Mouse (Mus musculus): ENCODE measurements around the gene Smtnl1. TPM values are rescaled to one million over a fixed set of nuclear protein-coding genes. Genes with fewer than 3 reads are reported as not detected.
"Not testable (repeated sequence)": the region's sequence is repeated elsewhere in the genome, so short reads cannot be mapped to it uniquely, and the experiment has no call there.

Smtnl1 gene
- total RNA-seq, 2 experiments from 2014 or later: not detected

- DNase-seq: no peak
Measured at GRCm38 (mm10) chr2:84837817-84838592, 15.6 kb upstream of the Smtnl1 start.

- no peak for DNase-seq
Measured at GRCm38 (mm10) chr2:84837107-84837506, 14.7 kb upstream of the Smtnl1 start.

GRCm38 (mm10) chr2:84831666-84832391, 9.4 kb upstream of the Smtnl1 start:
- peak; percentile 78 to 85 for DNase-seq

- DNase-seq: no peak
Measured at GRCm38 (mm10) chr2:84827283-84827920, 5.0 kb upstream of the Smtnl1 start.

GRCm38 (mm10) chr2:84826488-84827282, 4.2 kb upstream of the Smtnl1 start, which contains the start of gene Timm10:
Gene Timm10 (plus strand): TSS chr2:84826997.
- DNase-seq: peak; percentile 84 to 90

- no peak for DNase-seq
Measured at GRCm38 (mm10) chr2:84823237-84823636, 785 bp upstream of the Smtnl1 start.

GRCm38 (mm10) chr2:84819861-84820260, 2.6 kb downstream of the Smtnl1 start:
- DNase-seq: no peak

- no peak for DNase-seq
Measured at GRCm38 (mm10) chr2:84812676-84813075, 9.8 kb downstream of the Smtnl1 start.

GRCm38 (mm10) chr2:84811880-84812279, 10.6 kb downstream of the Smtnl1 start:
- DNase-seq: no peak

GRCm38 (mm10) chr2:84810886-84811577, 11.4 kb downstream of the Smtnl1 start:
- DNase-seq: peak; percentile 76 to 77

GRCm38 (mm10) chr2:84810526-84810885, 11.9 kb downstream of the Smtnl1 start:
- no peak for DNase-seq

- no peak for DNase-seq
Measured at GRCm38 (mm10) chr2:84809330-84809729, 13.1 kb downstream of the Smtnl1 start.

GRCm38 (mm10) chr2:84806546-84806945, 15.9 kb downstream of the Smtnl1 start:
- no peak for DNase-seq

GRCm38 (mm10) chr2:84803963-84804362, 18.5 kb downstream of the Smtnl1 start:
- no peak for DNase-seq

GRCm38 (mm10) chr2:84801223-84801622, 21.2 kb downstream of the Smtnl1 start:
- DNase-seq: not testable (repeated sequence)

- no peak for DNase-seq
Measured at GRCm38 (mm10) chr2:84800304-84800703, 22.1 kb downstream of the Smtnl1 start.

GRCm38 (mm10) chr2:84799041-84799561, 23.4 kb downstream of the Smtnl1 start:
- peak; percentile 31 to 39 for DNase-seq

GRCm38 (mm10) chr2:84798493-84798921, 23.9 kb downstream of the Smtnl1 start, which contains the start of gene Ube2l6:
Gene Ube2l6 (plus strand): TSS chr2:84798828.
- peak; percentile 42 to 59 for DNase-seq

- DNase-seq: peak; percentile 79 to 81
Measured at GRCm38 (mm10) chr2:84797833-84798492, 24.5 kb downstream of the Smtnl1 start.

GRCm38 (mm10) chr2:84793871-84794270, 28.6 kb downstream of the Smtnl1 start:
- DNase-seq: no peak

- DNase-seq: no peak
Measured at GRCm38 (mm10) chr2:84793154-84793553, 29.3 kb downstream of the Smtnl1 start.

All from layer of hippocampus, postnatal 36 days (tissue).